Mouse (Mus musculus) retina, postnatal 1 day (tissue): Measurements from ENCODE around the gene Lsm7.
A peak's percentile ranks its signal among the peaks of the same experiment; 100 is the strongest.
"Not testable (repeated sequence)": the region's sequence is repeated elsewhere in the genome, so short reads cannot be mapped to it uniquely, and the experiment has no call there.

Experiments used
- DNase-seq: peaks from one replicate; pipeline ENCODE4 v3.0.0-alpha.2; 2012

The Lsm7 gene

GRCm38 (mm10) chr10:80831136-80831535, 23.9 kb downstream of the Lsm7 start:
- peak; percentile 86 for DNase-seq

- DNase-seq = no peak
These were observed 25.4 kb downstream of the Lsm7 start for GRCm38 (mm10) chr10:80829359-80830278.

GRCm38 (mm10) chr10:80828587-80828986, 26.4 kb downstream of the Lsm7 start:
- not testable (repeated sequence) for DNase-seq

GRCm38 (mm10) chr10:80827870-80828420, 27.1 kb downstream of the Lsm7 start:
- DNase-seq = no peak

- DNase-seq = no peak
These were observed 27.7 kb downstream of the Lsm7 start for GRCm38 (mm10) chr10:80827063-80827869.

- DNase-seq = peak; percentile 100
These were observed 28.6 kb downstream of the Lsm7 start, which contains the start of gene Oaz1 for GRCm38 (mm10) chr10:80826151-80827062. Gene Oaz1, plus strand, starts transcription at chr10:80826656.

GRCm38 (mm10) chr10:80824827-80825226, 30.2 kb downstream of the Lsm7 start:
- no peak for DNase-seq

- no peak for DNase-seq
These were observed 31.0 kb downstream of the Lsm7 start for GRCm38 (mm10) chr10:80823847-80824643.

GRCm38 (mm10) chr10:80823316-80823715, 31.7 kb downstream of the Lsm7 start:
- no peak for DNase-seq

- no peak for DNase-seq
These were observed 32.5 kb downstream of the Lsm7 start for GRCm38 (mm10) chr10:80822528-80822927.

- peak; percentile 61 for DNase-seq
These were observed 33.0 kb downstream of the Lsm7 start for GRCm38 (mm10) chr10:80821991-80822390.

- DNase-seq = no peak
These were observed 35.6 kb downstream of the Lsm7 start for GRCm38 (mm10) chr10:80819406-80819805.

GRCm38 (mm10) chr10:80818599-80819281, 36.3 kb downstream of the Lsm7 start:
- no peak for DNase-seq

- not testable (repeated sequence) for DNase-seq
These were observed 37.1 kb downstream of the Lsm7 start for GRCm38 (mm10) chr10:80817955-80818354.

GRCm38 (mm10) chr10:80817164-80817563, 37.8 kb downstream of the Lsm7 start:
- no peak for DNase-seq

- not testable (repeated sequence) for DNase-seq
These were observed 38.7 kb downstream of the Lsm7 start for GRCm38 (mm10) chr10:80816303-80816702.

- DNase-seq = no peak
These were observed 40.2 kb downstream of the Lsm7 start for GRCm38 (mm10) chr10:80814800-80815199.

- no peak for DNase-seq
These were observed 41.6 kb downstream of the Lsm7 start, which contains the start of gene Jsrp1 for GRCm38 (mm10) chr10:80813366-80813765. Gene Jsrp1, minus strand, starts transcription at chr10:80813498.

GRCm38 (mm10) chr10:80812391-80813041, 42.5 kb downstream of the Lsm7 start:
- DNase-seq = no peak

- peak; percentile 40 for DNase-seq
These were observed 44.9 kb downstream of the Lsm7 start for GRCm38 (mm10) chr10:80810084-80810483.
